ENCODE assay signal across 20 mouse cellular contexts in genomic region chr1:133224674-133225073, GRCm38 (mm10).
"Had no signal": no experiment of that assay in that cellular context is flagged by ENCODE, and none has a peak within 500 bp of the region (broad histone marks: within the 10 kb centered on the region; RNA-seq: fewer than 3 reads in every experiment).

No protein-coding gene starts in this region.

- ATAC-seq: midbrain, embryonic 16.5 days had no signal

- H3K4me2 ChIP-seq: lung, embryonic 14.5 days; midbrain, embryonic 12.5 days; neural tube, embryonic 13.5 days; neural tube, embryonic 15.5 days; stomach, embryonic 15.5 days had no signal

- H3K9me3 ChIP-seq: midbrain, embryonic 10.5 days; midbrain, embryonic 12.5 days; neural tube, embryonic 13.5 days; neural tube, embryonic 15.5 days; stomach, embryonic 15.5 days had no signal

- H3K27ac ChIP-seq: midbrain, embryonic 10.5 days; midbrain, embryonic 12.5 days; neural tube, embryonic 13.5 days; neural tube, embryonic 15.5 days; stomach, embryonic 15.5 days; stomach, postnatal 0 days had no signal

- H3K36me3 ChIP-seq: midbrain, embryonic 10.5 days; midbrain, embryonic 12.5 days; neural tube, embryonic 13.5 days; neural tube, embryonic 15.5 days; stomach, embryonic 15.5 days had no signal

- H3K4me3 ChIP-seq: midbrain, embryonic 10.5 days; midbrain, embryonic 12.5 days; myocyte; neural tube, embryonic 13.5 days; neural tube, embryonic 15.5 days; stomach, embryonic 15.5 days had no signal

- H3K27me3 ChIP-seq: neural tube, embryonic 13.5 days; neural tube, embryonic 15.5 days; stomach, embryonic 15.5 days had no signal

- H3K9ac ChIP-seq: lung, embryonic 14.5 days; midbrain, embryonic 12.5 days; neural tube, embryonic 13.5 days; neural tube, embryonic 15.5 days; stomach, embryonic 15.5 days had no signal

- DNase-seq: lung, adult 18-20 months; lung, embryonic 14.5 days; lung, postnatal 10 days; lung, postnatal 4 days; midbrain, embryonic 14.5 days; retina, postnatal 1 day; right cerebral cortex, adult 18-20 months; right cerebral cortex, postnatal 25 days; right cerebral cortex, postnatal 4 days; thymus, adult 2 months; thymus, postnatal 25 days; thymus, postnatal 4 days had no signal
